Mouse (Mus musculus) gastrocnemius, adult 2 months (tissue): Measurements from ENCODE around the gene Fas. TPM values are rescaled to one million over a fixed set of nuclear protein-coding genes. Genes with fewer than 3 reads are reported as not detected.

Source experiments
- DNase-seq: peaks from one replicate; pipeline ENCODE4 v3.0.0; 2022
- H3K27ac ChIP-seq: fragments of 200-600 bp; 2 replicates; pipeline ENCODE4 v1.8.1; 2022; ENCODE audit warnings: mild to moderate bottlenecking
- H3K4me3 ChIP-seq: fragments of 200-600 bp; 2 replicates; pipeline ENCODE4 v1.8.1; 2022; ENCODE audit warnings: mild to moderate bottlenecking, moderate library complexity
- CTCF ChIP-seq: fragments of 200-600 bp; IDR thresholded peaks from 2 replicates; pipeline ENCODE4 v1.8.1; 2022; ENCODE audit warnings: antibody characterized with exemption, mild to moderate bottlenecking, moderate library complexity
- intact Hi-C: fragments of 180-260 bp; cut with DNase I; formaldehyde crosslinking; loops from one replicate; pipeline ENCODE4 v1.15.1; 2025
- total RNA-seq, 2 experiments: library from RNA; stranded (reverse); gene quantifications; 2 replicates each; pipeline ENCODE4 v1.2.3; 2021

Fas gene
- total RNA-seq, 2 experiments from 2014 or later = 4.0 to 5.8 TPM

DNA sequence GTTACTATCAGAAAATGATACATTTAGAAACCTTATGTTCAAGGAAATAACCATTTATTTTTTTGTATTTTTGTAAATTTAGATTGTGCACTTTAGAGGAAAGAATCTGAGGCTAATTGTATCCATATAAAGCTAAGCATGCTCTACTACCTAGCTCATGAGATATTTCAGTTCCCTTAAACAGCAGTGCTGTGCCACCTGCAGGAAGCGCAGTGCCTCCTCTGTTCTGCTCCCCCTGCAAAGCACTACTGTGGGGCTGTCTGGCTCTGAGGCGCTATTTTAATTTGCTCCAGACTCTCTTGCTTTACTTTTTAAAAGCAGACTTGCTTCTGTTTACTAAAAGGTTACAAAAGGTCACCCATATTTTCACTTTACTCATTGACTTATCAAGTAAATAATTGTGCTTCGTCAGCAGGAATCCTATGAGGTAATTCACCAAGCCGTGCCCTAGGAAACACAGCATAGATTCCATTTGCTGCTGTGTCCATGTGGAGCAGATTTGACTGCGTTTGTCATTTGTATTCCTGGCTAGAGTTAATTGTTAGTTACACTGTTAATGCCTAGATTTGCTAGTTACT lies 21.8 kb downstream of the Fas start:
- intact Hi-C loops = no loop called here
- Histone ChIP-seq H3K27ac (no peak overlapping the region), H3K4me3 (no peak overlapping the region)
- DNase-seq = no peak
- TF ChIP-seq CTCF = no peak

DNA sequence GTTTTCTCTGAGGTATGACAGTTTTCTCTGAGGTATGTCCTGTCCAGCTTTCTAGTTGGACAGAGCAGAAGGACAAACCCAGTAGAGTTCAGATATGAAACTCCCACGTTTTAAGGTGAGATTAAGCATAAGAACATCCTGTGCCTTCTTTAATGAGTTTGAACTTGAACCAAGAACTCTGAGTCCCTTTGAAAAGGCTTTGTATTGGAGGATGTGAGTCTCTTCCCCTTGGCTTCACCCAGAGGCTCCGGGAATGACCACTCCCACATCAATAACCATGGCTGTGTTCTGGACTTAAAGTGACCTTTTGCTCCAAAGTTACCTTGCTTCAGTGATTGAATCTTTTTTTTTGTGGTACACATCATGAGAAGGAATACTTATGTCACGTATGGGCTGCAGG lies 37.6 kb downstream of the Fas start:
- H3K4me3 ChIP-seq = no peak overlapping the region
- H3K27ac ChIP-seq = peak overlapping the region; percentile 74
- intact Hi-C loops = no loop called here
- no peak for DNase-seq
- TF ChIP-seq CTCF = no peak

DNA sequence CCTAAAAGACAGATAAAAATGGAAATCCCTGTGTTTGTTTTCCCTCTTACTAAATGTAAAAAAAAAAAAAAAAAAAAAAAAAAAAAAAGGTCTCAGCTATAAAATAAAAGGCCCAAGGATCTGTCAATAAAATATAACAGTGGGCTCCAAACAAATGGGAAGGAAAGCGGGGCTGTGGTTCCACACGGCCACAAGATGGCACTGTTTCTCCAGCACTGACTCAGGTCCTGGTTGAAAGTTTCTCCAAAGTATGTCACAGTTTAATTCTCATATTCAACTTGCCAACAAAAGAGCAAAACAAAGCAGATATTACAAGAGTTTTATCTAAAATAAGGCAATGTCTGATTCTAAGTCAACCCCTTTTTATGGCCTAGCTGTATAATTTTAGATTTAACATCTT lies 43.8 kb downstream of the Fas start:
- TF ChIP-seq CTCF = peak; percentile 92
- no peak overlapping the region for H3K4me3 ChIP-seq
- H3K27ac ChIP-seq = no peak overlapping the region
- DNase-seq = peak; percentile 71
- intact Hi-C loops = loop anchor here (2.0 to 5.0 kb wide), 2 partner anchors 92 to 149 kb away; no protein-coding TSS in a partner anchor

DNA sequence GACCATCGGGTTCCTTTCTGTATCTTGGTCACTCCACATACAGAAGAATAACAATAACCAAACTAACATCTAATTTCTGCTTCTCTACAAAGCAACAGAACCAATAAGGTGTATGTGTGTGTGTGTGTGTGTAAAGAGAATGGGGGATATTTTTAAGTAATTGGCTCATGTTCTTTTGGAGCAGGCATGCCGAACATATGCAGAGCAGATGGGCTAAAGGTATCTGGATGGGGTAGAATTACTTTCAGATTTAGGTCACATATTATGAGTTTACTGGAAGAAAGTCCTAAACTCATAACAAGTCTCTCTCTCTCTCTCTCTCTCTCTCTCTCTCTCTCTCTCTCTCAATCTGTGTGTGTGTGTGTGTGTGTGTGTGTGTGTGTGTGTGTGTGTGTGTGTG lies 54.2 kb downstream of the Fas start:
- Histone ChIP-seq H3K27ac (no peak overlapping the region), H3K4me3 (no peak overlapping the region)
- intact Hi-C loops = loop anchor here (10.0 kb wide), 1 partner anchor 50 kb away; no protein-coding TSS in a partner anchor
- TF ChIP-seq CTCF = no peak
- DNase-seq = no peak

DNA sequence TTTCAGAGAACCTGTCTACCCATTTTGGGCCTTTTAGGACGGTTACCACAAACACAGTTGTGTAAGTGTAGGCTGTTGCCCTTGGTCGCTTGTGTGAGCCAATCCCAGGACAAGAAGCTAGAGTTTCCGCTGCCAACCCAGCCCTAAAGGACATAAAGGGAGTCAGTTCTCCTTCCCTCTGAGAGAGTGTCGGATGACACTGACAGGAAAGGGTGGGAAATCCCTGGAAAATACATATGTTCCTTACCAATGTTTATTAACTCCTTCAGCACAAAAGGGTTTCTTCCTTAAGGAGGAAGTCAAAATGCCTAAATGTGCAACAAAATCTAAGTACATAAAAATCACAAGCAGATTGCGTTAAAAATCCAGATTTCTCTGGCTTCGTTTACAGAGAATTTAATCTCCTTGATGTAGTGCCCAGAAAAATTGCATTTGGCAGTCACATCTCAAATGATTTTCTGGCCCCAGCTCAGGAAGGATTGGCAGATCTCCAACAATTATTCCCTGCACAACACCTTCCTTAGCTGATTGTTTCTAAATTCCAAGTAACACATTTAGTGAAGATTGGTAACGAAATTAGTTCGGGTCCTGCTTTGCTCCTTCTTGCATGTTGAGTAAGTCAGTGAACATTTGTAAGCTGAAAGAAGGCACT lies 55.3 kb downstream of the Fas start:
- TF ChIP-seq CTCF = no peak
- no peak for DNase-seq
- intact Hi-C loops = loop anchor here (10.0 kb wide), 1 partner anchor 49 kb away; no protein-coding TSS in a partner anchor

DNA sequence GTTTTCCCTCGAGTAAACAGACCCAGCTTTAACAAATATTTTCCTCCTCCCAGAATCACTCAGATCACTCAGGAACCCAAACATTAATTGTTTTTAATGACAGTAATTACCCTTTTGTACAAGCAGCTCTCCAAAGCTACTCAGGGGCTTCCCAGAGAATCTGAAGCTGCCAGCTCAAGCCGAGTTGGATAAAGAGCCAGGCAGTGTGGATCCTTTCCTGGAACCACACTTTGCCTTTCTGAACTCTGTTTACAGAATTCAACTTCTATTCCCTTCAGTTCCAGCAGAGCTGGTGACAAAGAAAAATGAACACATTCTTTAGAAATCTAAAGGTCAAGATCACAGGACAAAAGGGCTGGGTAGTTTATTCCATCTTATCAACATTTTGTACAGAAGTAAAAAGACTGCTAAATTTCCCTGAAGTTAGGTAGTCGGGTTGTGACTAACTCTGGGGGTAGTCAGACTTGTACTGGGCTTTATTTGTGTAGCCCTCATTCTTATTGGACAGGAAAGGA lies 62.9 kb downstream of the Fas start:
- intact Hi-C loops = no loop called here
- Histone ChIP-seq H3K4me3 (no peak overlapping the region), H3K27ac (peak overlapping the region; percentile 4; the same call in 1 of the 2 replicates)
- TF ChIP-seq CTCF = no peak
- no peak for DNase-seq

More for the DNA sequence above, 55.3 kb downstream of the Fas start:
- peak overlapping the region; percentile 65 for H3K27ac ChIP-seq
- no peak overlapping the region for H3K4me3 ChIP-seq

DNA sequence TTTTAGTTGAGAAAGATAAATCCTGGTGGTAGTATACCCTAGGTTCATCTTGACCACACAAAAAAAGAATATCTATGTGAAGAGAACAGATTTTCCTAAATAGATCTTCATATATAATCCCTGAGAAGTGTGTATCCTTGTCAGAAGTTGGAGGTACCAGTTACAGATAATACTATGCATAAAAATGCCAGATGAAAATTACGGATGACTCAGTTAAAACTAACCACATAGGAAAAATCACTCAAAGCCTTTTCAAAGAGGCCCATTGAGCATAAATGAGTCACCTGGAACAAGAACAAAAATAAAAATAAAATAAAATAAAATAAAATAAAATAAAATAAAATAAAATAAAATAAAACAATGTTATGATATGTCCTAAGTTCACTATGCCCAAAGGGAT lies 72.2 kb downstream of the Fas start:
- no peak overlapping the region for H3K4me3 ChIP-seq
- H3K27ac ChIP-seq = no peak overlapping the region
- intact Hi-C loops = no loop called here
- no peak for TF ChIP-seq CTCF
- no peak for DNase-seq

DNA sequence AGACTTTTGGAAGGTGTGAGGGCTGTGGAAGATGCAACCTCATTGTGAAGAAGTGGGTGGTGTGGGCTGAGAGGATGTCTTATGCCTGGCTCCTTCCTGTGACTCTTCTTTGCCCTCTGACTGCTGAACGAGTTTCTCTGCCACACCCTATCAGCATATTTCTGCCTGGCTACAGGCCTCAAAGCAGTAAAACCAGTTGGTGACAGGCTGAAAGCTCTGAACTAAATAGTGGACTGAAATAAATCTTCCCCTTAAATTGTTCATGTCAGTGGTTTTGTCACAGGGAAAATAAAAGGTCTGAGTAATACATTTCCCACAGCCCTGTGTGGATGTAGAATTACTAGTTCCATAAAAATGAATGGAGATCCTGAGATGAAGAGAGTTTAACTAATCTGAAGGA lies 79.1 kb downstream of the Fas start:
- intact Hi-C loops = no loop called here
- no peak overlapping the region for H3K27ac ChIP-seq

DNA sequence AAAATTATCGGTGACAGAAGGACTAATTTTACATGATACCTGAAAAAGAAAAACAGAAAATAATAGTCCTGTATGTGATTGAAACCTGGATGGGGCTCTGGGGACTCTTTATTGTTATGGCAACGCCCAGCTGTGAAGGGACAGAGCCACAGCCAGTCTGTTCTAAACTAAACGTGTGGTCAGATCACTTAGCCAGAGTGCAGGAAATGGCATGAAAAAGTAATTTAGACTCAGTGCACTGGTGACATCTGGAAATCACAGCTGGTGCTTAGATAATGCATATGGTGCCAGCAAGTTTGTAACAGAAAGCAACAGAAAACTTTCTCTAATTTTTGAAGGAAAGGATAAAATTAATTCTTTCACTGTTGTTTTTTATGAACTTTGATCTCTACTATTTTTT lies 79.9 kb downstream of the Fas start:
- intact Hi-C loops = no loop called here
- peak overlapping the region; percentile 24; the same call in 1 of the 2 replicates for H3K27ac ChIP-seq
- no peak for DNase-seq
- no peak for TF ChIP-seq CTCF
- no peak overlapping the region for H3K4me3 ChIP-seq

More for the DNA sequence above, 79.1 kb downstream of the Fas start:
- no peak overlapping the region for H3K4me3 ChIP-seq
- no peak for DNase-seq
- no peak for TF ChIP-seq CTCF

Other genes starting within 250 kb of the Fas start
- not detected for gene Lipn, start 223.3 kb upstream of the Fas start, total RNA-seq
- not detected for gene Lipm, start 189.7 kb upstream of the Fas start, total RNA-seq
- gene Ankrd22, start 124.6 kb upstream of the Fas start, total RNA-seq = not detected
- under 1 TPM; 0.59 to 0.84 TPM for gene Stambpl1, start 98.4 kb upstream of the Fas start, total RNA-seq
- gene Acta2, start 35.1 kb upstream of the Fas start, total RNA-seq = 10 to 100 TPM; 52.8 to 61.6 TPM
- gene Ch25h, start 184.5 kb downstream of the Fas start, total RNA-seq = not detected
- 1 to 10 TPM; 5.1 to 7.9 TPM for gene Lipa, start 236.8 kb downstream of the Fas start, total RNA-seq